Mouse (Mus musculus): Measurements from ENCODE around the gene Cyp2a4.
"Not testable (repeated sequence)": the region's sequence is repeated elsewhere in the genome, so short reads cannot be mapped to it uniquely, and the experiment has no call there.

DNA sequence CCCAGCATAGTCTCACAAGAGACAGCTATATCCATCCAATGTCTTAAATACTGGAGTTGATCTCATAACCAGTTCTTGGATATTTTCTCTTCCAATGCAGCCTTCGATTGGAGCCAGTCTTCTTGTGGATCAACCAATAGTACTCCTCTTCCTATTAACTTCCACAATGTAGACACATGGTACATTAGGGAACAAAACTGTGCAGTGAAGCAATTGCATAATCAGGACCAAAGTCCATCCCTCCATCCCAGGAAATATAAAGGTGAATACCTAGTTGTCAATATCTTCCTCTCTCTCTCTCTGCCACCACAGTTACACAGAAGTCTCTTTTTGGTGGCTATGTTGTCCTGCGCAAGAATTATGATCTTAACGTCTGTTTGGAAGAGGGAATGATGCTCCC lies 45.3 kb downstream of the Cyp2a4 start:
- TF ChIP-seq EP300 (IDR thresholded peaks at IDR 0.05; ENCODE audit: low read length); CTCF (conservative IDR thresholded peaks at IDR 0.05 in 1 of 2, IDR thresholded peaks at IDR 0.05 in 1 of 2; ENCODE audit: low read depth in 2 of 2, low read length in 2 of 2); GABPA (IDR thresholded peaks at IDR 0.05; ENCODE audit: insufficient replicate concordance, low read depth, low read length); ZMIZ1 (IDR thresholded peaks at IDR 0.05; ENCODE audit: low read depth, low read length); MAFK (IDR thresholded peaks at IDR 0.05; ENCODE audit: insufficient replicate concordance, low read length); POLR2A (IDR thresholded peaks at IDR 0.05; ENCODE audit: low read depth, low read length); UBTF (IDR thresholded peaks at IDR 0.05; ENCODE audit: low read depth, low read length); NELFE (IDR thresholded peaks at IDR 0.05; ENCODE audit: low read depth, low read length); TCF12 (IDR thresholded peaks at IDR 0.05; ENCODE audit: low read depth, low read length): not testable (repeated sequence)

Data from CH12.LX (cell line).